Mouse (Mus musculus) v-Abl transformed pro-B cells (cell line): Measurements from ENCODE around the gene Gm9918.

Experiments used
- in situ Hi-C, 2 experiments: fragments of 400-800 bp; cut with MboI; formaldehyde crosslinking; loops; one replicate each; pipeline ENCODE4 v1.15.1; 2025; ENCODE audit not compliant: unreplicated experiment in 2 of 2

Gm9918 gene

DNA sequence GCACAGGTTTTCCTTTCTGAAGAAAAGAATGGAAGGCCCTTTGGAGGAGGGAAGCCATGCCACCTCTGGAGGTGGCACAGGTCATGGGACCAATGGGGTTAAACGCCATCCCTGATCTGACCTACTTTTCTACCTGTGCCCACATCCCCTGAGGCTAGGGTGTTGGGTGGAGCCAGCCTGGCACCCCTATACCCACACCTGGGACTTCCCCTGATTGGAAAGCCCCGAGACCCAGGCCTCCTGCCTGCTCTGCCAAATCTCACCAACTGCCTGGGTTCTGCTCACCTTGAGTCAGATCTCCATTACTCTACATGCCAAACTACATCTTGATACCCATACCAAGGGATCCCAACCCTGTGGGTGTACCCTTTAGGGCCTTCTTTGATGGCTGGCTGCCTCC, 7.3 kb upstream of the Gm9918 start:
- in situ Hi-C loops, result no loop called here

GRCm38 (mm10) chr15:102265548-102265947, 4.8 kb upstream of the Gm9918 start:
- in situ Hi-C loops, result no loop called here

DNA sequence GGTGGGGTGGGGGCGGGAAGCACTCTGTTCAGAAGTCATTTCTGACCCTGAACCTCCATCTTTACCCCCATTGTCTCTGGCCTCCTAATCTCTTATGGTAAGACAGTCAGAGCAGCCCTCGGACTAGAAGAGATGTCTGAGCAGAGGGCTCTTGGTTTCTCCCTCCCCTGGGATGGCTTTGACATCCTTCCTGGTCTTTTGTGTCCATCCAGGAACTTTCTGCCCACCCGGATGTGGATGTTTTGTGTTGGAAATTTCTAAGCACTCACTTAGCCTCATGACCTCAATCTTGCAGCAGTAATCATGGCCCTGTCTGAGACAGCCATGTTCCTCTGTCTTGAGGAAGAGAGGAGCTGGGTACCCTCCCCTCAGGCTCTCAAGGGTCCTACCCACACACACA, 1.1 kb downstream of the Gm9918 start:
- in situ Hi-C loops, result loop anchor here in 1 of 2 experiments (5.0 kb wide), 1 partner anchor 34 kb away; no protein-coding TSS in a partner anchor

DNA sequence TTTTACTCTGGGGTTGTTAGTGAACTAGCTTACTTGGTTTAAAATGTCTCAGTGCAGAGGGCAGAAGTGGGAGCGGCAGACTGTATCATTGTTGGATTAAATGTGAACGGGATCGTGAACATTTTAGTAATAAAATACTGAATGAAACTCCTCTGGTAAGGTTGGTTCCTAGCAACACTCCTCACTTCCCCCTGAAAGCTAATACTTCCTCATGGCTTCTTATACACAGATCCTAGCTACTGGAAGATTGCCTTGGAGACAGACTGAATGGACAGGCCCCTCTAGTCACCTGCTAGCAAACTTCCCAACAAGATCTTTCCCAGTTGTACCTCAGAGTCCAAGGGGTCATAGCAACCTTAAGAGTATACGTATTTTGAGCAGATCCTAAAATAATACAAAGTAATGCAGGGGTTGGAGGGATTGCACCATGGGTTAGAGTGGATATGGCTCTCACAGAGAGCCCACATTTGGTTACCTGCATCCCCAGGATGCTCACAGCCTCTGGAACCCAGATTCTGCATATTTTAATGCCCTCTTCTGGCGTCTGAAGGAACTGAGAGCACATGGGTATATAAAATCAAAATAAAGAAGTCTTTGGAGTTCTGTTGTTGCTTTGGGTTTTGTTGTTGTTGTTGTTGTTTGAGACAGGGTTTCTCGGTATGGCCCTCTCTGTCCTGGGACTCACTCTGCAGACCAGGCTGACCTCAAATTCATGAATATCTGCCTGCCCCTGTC, 3.8 kb downstream of the Gm9918 start:
- in situ Hi-C loops, result loop anchor here in 1 of 2 experiments (5.0 kb wide), 1 partner anchor 37 kb away; no protein-coding TSS in a partner anchor

- in situ Hi-C loops, result no loop called here
Observed at GRCm38 (mm10) chr15:102278726-102279091, 8.3 kb downstream of the Gm9918 start.

DNA sequence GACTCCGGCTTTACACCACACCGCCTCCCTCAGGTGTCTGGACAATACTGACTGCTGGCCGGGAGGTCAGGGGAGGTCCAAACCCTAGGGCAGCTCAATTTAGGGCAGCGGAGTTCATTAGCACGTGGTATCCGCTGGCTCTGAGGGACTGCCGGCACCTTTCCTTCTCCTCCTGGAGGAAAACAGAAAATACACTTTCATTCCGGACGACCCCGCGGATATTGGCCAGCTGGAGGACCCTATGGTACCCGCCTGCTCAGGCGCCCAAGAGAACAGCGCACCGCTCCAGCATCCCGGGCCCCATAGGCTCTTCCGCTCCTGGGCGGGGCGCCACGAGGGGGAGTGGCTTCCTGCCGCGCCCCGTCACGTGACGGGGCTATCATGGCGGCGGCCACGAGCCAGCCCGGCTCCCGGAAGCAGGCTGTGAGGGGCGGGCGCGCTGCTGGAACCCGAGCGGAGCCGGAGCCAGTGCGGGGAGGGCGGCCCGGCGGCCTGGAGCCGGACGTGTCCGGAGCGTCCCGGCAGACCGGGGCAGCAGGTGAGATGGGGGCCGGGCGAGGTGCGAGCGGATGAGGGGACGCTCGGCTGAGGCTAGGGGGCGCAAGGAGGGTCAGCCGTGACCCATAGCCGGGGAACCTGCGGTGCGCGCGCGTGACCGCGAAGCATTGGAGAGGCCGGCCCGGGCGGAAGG, 8.9 kb downstream of the Gm9918 start, which contains the start of gene Mfsd5:
Gene Mfsd5 (plus strand): TSS at position 363 of the 691 bp plus-strand sequence.
- in situ Hi-C loops, result no loop called here

DNA sequence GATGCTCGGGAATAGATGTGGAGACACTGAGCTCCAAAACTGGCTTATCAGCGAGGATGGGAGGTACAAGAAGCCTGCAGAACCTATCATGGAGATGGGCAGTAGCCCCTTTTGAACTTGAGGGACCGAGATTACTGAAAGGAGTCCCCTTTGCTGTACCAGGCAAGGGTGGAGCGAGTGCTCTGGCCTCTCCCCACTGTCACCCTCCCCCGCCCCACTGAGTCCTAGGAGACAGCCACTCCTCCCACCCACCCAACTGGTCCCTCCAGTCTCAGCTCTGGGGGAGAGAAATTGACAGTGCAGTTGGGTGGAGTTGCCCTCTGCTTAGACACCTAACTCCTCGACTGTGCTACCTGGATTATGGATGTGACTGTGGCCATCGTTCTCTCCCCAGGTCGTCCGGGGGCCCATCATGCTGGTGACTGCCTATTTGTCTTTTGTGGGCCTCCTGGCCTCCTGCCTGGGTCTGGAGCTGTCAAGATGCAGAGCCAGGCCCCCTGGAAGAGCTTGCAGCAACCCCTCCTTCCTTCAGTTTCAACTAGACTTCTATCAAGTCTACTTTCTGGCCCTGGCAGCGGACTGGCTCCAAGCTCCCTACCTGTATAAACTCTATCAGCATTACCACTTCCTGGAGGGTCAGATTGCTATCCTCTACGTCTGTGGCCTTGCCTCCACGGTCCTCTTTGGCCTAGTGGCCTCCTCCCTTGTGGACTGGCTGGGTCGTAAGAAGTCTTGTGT, 9.6 kb downstream of the Gm9918 start:
- in situ Hi-C loops, result loop anchor here in 1 of 2 experiments (5.0 to 10.0 kb wide), 3 partner anchors 33 to 165 kb away; partner anchors contain the start of gene Amhr2

DNA sequence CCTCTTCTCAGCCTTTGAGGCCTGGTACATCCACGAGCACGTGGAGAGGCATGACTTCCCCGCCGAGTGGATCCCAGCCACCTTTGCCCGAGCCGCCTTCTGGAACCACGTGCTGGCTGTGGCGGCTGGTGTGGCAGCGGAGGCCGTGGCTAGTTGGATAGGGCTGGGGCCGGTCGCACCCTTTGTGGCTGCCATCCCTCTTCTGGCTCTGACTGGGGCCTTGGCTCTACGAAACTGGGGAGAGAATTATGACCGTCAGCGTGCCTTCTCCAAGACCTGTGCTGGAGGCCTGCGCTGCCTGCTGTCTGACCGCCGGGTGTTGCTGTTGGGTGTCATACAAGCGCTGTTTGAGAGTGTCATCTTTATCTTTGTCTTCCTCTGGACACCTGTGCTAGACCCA, 10.3 kb downstream of the Gm9918 start:
- in situ Hi-C loops, result loop anchor here in 1 of 2 experiments (5.0 to 10.0 kb wide), 3 partner anchors 33 to 164 kb away; partner anchors contain the start of gene Amhr2

DNA sequence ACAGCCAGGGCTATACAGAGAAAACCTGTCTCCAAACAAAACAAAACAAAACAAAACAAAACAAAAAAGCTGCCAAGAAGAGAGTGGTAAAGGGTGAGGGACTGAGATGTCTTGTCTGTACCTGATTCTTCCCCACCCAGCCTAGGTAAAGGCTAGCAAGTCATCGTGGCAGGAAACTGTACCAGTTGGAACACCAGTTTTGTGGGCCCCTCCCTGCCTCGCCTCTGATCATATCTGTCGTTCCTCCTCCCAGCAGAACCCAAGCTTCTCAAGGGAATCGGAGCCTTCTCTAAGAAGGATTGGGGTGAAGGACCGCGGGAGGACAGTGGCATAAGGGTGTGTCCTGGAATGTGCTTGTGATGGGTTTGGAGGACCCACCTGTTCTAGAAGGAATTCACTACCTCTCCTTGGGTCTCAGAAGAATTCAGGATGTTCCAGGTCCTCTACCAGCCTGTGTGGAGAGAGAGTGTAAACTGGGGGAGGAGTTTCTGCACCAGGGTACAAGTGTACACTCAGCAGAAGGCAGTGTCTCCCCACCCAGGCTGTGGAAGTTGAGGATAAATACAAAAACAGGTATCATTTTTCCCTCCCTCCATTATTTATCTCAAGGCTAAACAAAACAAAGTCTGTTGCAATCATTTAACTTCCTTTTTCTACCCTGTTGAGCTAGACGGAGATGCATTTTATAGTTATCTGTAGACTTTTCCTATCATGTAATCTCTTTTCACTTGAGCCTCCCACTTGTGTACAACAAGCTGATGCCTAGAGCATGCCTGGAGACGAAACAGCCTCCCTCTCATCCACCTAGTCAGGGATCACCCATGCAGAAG, 12.3 kb downstream of the Gm9918 start:
- in situ Hi-C loops, result loop anchor here in 1 of 2 experiments (5.0 to 10.0 kb wide), 3 partner anchors 35 to 162 kb away; partner anchors contain the start of gene Amhr2

DNA sequence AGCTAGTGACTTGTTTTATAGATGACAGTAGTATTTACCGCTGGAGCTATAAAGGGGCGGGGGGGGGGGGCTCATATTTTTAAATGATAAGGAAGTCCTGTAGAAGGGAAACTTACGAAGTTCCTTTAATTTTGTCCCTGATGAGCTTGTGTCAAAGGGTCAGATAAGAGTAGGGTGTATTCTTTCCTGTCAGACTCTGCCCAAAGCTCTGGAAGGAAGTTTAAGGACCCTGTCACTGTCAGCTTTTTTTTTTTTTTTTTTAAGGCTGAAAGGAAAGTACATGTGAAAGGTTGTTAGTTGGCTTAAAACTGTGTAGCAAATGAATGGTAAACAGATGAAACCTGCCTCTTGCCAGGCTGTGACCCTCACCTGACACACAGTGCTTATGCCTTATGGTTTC, 13.3 kb downstream of the Gm9918 start:
- in situ Hi-C loops, result loop anchor here in 1 of 2 experiments (5.0 to 10.0 kb wide), 3 partner anchors 34 to 161 kb away; partner anchors contain the start of gene Amhr2

GRCm38 (mm10) chr15:102287395-102287794, 17.0 kb downstream of the Gm9918 start:
- in situ Hi-C loops, result loop anchor here (5.0 to 10.0 kb wide), 3 partner anchors 90 to 157 kb away; partner anchors contain the start of gene Amhr2 (in 1 of the 2)

DNA sequence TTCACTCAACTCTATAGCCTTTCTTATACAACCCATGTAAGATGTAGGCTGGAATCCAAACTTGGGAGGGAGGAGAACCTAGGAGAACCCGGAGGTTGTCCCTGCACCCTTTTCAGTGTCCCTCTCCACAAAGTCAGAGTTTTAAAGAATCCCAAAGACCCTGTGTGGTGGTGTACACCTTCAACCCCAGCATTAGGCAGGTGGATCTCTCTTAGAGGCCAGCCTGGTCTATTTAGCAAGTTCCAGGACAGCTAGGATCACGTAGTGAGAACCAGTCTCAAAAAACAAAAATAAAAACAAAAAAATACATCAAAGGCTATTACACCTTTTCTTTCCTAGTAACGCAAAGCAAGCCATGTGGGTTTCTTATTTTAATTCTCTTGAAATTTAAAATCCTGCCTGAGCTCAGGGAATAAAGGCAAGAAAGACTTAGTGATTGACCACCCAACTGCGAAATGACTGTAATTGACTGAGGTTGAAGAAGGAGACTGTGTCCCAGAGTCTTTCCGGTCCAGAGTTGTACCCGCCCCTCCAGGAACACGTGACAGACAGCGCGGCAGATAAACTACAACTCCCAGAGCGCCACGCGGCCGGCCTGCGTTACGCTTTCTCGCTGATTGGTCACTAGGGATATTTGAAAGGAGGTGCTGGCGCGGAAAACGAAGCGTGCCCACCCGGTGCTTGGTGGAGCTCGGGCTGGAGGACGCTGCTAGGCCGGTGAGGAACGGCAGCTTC, 25.4 kb downstream of the Gm9918 start, which contains the start of gene Espl1:
Gene Espl1 (plus strand): TSS at position 634 of the 735 bp plus-strand sequence.
- in situ Hi-C loops, result no loop called here

- in situ Hi-C loops, result no loop called here
Observed at GRCm38 (mm10) chr15:102296368-102297006, 26.1 kb downstream of the Gm9918 start.

GRCm38 (mm10) chr15:102302542-102302941, 32.2 kb downstream of the Gm9918 start:
- in situ Hi-C loops, result no loop called here

- in situ Hi-C loops, result no loop called here
Observed at GRCm38 (mm10) chr15:102308717-102309116, 38.4 kb downstream of the Gm9918 start.

- in situ Hi-C loops, result loop anchor here in 1 of 2 experiments (5.0 kb wide), 1 partner anchor 73 kb away; no protein-coding TSS in a partner anchor
Observed at GRCm38 (mm10) chr15:102310074-102310845, 39.9 kb downstream of the Gm9918 start.

GRCm38 (mm10) chr15:102311489-102311888, 41.1 kb downstream of the Gm9918 start:
- in situ Hi-C loops, result loop anchor here in 1 of 2 experiments (5.0 kb wide), 1 partner anchor 74 kb away; no protein-coding TSS in a partner anchor
